Mouse (Mus musculus) ES-Bruce4 (cell line): ENCODE data around the gene E2f8. TPM values are rescaled to one million over a fixed set of nuclear protein-coding genes. Genes with fewer than 3 reads are reported as not detected.

Experiments
- H3K27ac ChIP-seq: 2 replicates; pipeline ENCODE4 v1.5.1; 2012; ENCODE audit warnings: low read length, inconsistent platforms; ENCODE audit not compliant: insufficient read depth
- H3K27me3 ChIP-seq: 2 replicates; pipeline ENCODE4 v1.6.1; 2012; ENCODE audit warnings: mild to moderate bottlenecking, low read length, inconsistent platforms; ENCODE audit not compliant: control insufficient read depth, poor library complexity, insufficient read depth, severe bottlenecking
- H3K36me3 ChIP-seq: 2 replicates; pipeline ENCODE4 v1.6.1; 2012; ENCODE audit warnings: inconsistent platforms, mild to moderate bottlenecking, low read length, moderate library complexity; ENCODE audit not compliant: control insufficient read depth, poor library complexity, insufficient read depth, severe bottlenecking
- H3K4me1 ChIP-seq: one replicate; pipeline ENCODE4 v1.8.1; 2011; ENCODE audit warnings: low read length; ENCODE audit not compliant: control insufficient read depth, insufficient read depth
- H3K4me3 ChIP-seq: 2 replicates; pipeline ENCODE4 v1.5.1; 2011; ENCODE audit warnings: low read depth, mild to moderate bottlenecking, low read length
- H3K9ac ChIP-seq: 2 replicates; pipeline ENCODE4 v1.6.1; 2012; ENCODE audit warnings: low read depth, mild to moderate bottlenecking, inconsistent platforms; ENCODE audit not compliant: poor library complexity, severe bottlenecking
- H3K9me3 ChIP-seq: replicated peaks from 2 replicates; pipeline ENCODE4 v1.6.1; 2012; ENCODE audit warnings: mild to moderate bottlenecking, low read length, inconsistent platforms; ENCODE audit not compliant: control insufficient read depth, poor library complexity, insufficient read depth, severe bottlenecking
- CTCF ChIP-seq: IDR thresholded peaks from one replicate; pipeline ENCODE4 v1.8.1; 2011; ENCODE audit warnings: low read depth, low read length
- EP300 ChIP-seq: IDR thresholded peaks from 2 replicates; pipeline ENCODE4 v1.6.1; 2011; ENCODE audit warnings: low read depth, low read length; ENCODE audit not compliant: insufficient read depth
- POLR2A ChIP-seq: IDR thresholded peaks from one replicate; pipeline ENCODE4 v1.8.1; 2011; ENCODE audit warnings: low read length; ENCODE audit not compliant: insufficient read depth
- polyA plus RNA-seq: library from polyadenylated mRNA; stranded (reverse); fragments of >200 nt; gene quantifications from 2 replicates; pipeline ENCODE4 v1.2.4, GENCODE M21; 2011; ENCODE audit warnings: low read depth; ENCODE audit not compliant: missing spikeins, insufficient read depth, insufficient read length

E2f8 gene
- polyA plus RNA-seq, 1 experiment, result 24.9 TPM

GRCm38 (mm10) chr7:48847820-48848650 lies 33.4 kb downstream of the E2f8 start, which contains the start of gene Csrp3:
Gene Csrp3, minus strand, starts transcription at chr7:48848033.
- no peak within 1 kb of the TSS for H3K4me3 ChIP-seq
- no peak within 1 kb of the TSS for H3K9ac ChIP-seq
- H3K27ac ChIP-seq, result no peak within 1 kb of the TSS
- no peaks in the 10 kb centered on the region for H3K27me3 ChIP-seq
- H3K9me3 ChIP-seq, result peaks cover 4% of the 10 kb centered on the region
- no peaks in the 10 kb centered on the region for H3K36me3 ChIP-seq
- no peaks in the 10 kb centered on the region for H3K4me1 ChIP-seq
- no peak for TF ChIP-seq EP300
- no peak for TF ChIP-seq POLR2A
- no peak for TF ChIP-seq CTCF

DNA sequence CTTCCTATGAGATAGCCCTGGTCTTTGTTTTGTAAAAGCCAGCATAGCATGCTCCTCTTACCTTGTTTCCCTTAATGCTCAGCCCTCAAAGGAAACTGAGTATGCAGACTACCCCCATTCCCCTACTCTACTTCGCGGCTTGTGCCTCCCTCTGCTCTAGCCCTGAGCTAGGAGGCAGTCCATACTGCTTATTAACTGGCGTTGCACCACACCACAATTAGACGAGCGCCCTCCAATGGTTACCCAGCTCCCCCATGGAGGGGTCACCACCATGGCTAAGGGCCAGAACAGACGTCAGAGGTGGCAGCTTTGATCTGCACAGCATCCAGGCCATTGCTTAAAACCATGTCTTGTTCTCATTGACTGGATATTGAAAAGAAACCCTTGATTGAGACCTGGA lies 34.6 kb downstream of the E2f8 start:
- Histone ChIP-seq H3K27ac (no peak overlapping the region), H3K36me3 (no peaks in the 10 kb centered on the region), H3K9me3 (peaks cover 4% of the 10 kb centered on the region), H3K9ac (no peak overlapping the region), H3K27me3 (no peaks in the 10 kb centered on the region), H3K4me1 (no peaks in the 10 kb centered on the region), H3K4me3 (no peak overlapping the region)
- TF ChIP-seq CTCF (no peak), POLR2A (no peak), EP300 (no peak)

- no peak overlapping the region for H3K9ac ChIP-seq
- H3K27me3 ChIP-seq, result no peaks in the 10 kb centered on the region
- TF ChIP-seq EP300, result no peak
- no peak for TF ChIP-seq CTCF
- TF ChIP-seq POLR2A, result no peak
- no peaks in the 10 kb centered on the region for H3K36me3 ChIP-seq
- no peak overlapping the region for H3K27ac ChIP-seq
- H3K4me3 ChIP-seq, result no peak overlapping the region
- H3K9me3 ChIP-seq, result peaks cover 4% of the 10 kb centered on the region
- H3K4me1 ChIP-seq, result no peaks in the 10 kb centered on the region
These were observed 36.0 kb downstream of the E2f8 start for GRCm38 (mm10) chr7:48845213-48845973.

DNA sequence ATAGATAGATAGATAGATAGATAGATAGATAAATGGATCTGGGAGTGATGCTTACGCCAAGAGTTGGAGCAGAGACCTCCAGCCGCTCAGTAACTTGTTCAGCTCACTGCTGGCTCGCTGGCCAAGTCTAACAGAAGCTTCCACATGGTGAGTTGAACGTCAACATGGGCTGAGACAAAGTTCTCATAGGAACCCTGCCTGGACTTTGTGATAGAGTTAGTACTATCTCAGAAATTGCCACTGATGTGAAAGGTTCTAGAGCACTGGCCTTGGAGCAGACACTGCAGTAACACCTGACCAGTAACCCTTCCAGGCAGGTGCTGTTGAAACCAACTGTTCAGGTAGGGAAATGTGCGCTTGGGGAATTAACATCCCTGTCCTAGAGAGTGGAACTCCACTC lies 37.9 kb downstream of the E2f8 start:
- Histone ChIP-seq H3K36me3 (no peaks in the 10 kb centered on the region), H3K9me3 (peaks cover 4% of the 10 kb centered on the region; the same call in 1 of the 2 replicates), H3K4me3 (no peak overlapping the region), H3K27ac (no peak overlapping the region), H3K9ac (no peak overlapping the region), H3K27me3 (no peaks in the 10 kb centered on the region), H3K4me1 (no peaks in the 10 kb centered on the region)
- TF ChIP-seq POLR2A (no peak), CTCF (no peak), EP300 (no peak)

DNA sequence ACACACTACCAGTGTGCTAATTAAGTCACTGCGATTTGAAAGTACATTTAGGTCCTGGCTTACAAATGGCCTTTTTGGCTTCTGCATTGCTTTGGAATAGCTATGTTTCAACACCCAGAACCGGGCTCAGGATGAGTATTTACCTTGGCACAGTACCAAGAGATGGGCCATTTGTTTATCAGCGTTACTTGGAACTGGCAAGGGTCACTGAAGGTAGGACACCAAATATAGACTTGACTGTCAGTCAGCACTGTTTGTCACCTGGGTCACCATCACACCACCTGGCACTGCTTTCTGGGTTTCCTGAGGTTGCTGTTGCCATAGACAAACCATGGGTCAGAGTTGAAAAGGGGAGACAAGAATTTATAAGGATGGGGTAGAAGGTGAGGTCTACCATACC lies 39.0 kb downstream of the E2f8 start:
- Histone ChIP-seq H3K4me3 (no peak overlapping the region), H3K9ac (no peak overlapping the region), H3K27me3 (no peaks in the 10 kb centered on the region), H3K27ac (no peak overlapping the region), H3K4me1 (no peaks in the 10 kb centered on the region), H3K36me3 (no peaks in the 10 kb centered on the region), H3K9me3 (no peaks in the 10 kb centered on the region)
- TF ChIP-seq POLR2A (no peak), CTCF (no peak), EP300 (no peak)

DNA sequence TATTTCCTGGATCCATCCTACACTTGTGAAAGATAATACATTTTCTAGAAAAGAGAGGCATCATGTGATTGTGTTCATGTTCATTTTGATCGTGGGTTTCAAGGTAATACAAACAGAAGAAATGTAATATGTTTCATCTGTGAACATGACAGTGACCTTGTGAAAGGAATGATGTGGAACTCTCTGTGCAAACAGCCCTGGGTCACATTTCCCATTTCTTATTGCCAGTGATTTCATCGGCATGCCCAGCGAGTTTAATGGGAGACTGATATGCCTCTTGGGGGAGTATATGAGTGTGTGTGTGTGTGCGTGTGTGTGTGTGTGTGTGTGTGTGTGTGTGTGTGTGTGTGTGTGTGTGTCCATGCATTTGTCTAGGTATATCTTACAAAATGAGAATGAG lies 39.9 kb downstream of the E2f8 start:
- no peak overlapping the region for H3K4me3 ChIP-seq
- H3K27me3 ChIP-seq, result no peaks in the 10 kb centered on the region
- no peak overlapping the region for H3K9ac ChIP-seq
- no peak for TF ChIP-seq EP300
- no peak for TF ChIP-seq CTCF
- TF ChIP-seq POLR2A, result no peak
- H3K27ac ChIP-seq, result no peak overlapping the region
- no peaks in the 10 kb centered on the region for H3K4me1 ChIP-seq
- no peaks in the 10 kb centered on the region for H3K36me3 ChIP-seq
- no peaks in the 10 kb centered on the region for H3K9me3 ChIP-seq
